Mouse (Mus musculus): ENCODE measurements at regions not wholly inside any gene's neighbourhood (a gene's known extent, or its start where the extent isn't known, plus 50 kb on each side); places are given as distances from the start of the nearest gene placed in this dataset.

- TF ChIP-seq POLR2A (IDR thresholded peaks at IDR 0.05; ENCODE audit: borderline replicate concordance, low read depth, low read length): no peak
- TF ChIP-seq CTCF (IDR thresholded peaks at IDR 0.05; ENCODE audit: low read depth, low read length): no peak
Measured at GRCm38 (mm10) chr15:56067214-56067613, 1410.2 kb downstream of the Slc22a22 start.

Data from bone marrow macrophage, adult 2 months (primary cell).